Mouse (Mus musculus) megakaryocyte, adult 5-6 weeks (primary cell): ENCODE results near the gene Cuta. TPM values are rescaled to one million over a fixed set of nuclear protein-coding genes. Genes with fewer than 3 reads are reported as not detected.
A peak's percentile ranks its signal among the peaks of the same experiment; 100 is the strongest.
"Not testable (repeated sequence)": the region's sequence is repeated elsewhere in the genome, so short reads cannot be mapped to it uniquely, and the experiment has no call there.

ENCODE experiments used
- ATAC-seq: 2 replicates; pipeline ENCODE4 v1.8.0; 2016; ENCODE audit warnings: mild to moderate bottlenecking, inconsistent platforms; ENCODE audit not compliant: poor library complexity, severe bottlenecking
- total RNA-seq, 2 experiments: library from RNA; stranded (forward) in 1 of 2; stranded (reverse) in 1 of 2; fragments of 153-499, 151-499 nt in 1 of 2; fragments of 221-1000, 200-1000 nt in 1 of 2; gene quantifications; 2 replicates each; pipeline versions ENCODE4 v1.2.3 to v1.2.4; 2015 to 2017

Gene Cuta
- total RNA-seq, 2 experiments from 2014 or later: 73.0 to 155 TPM

DNA sequence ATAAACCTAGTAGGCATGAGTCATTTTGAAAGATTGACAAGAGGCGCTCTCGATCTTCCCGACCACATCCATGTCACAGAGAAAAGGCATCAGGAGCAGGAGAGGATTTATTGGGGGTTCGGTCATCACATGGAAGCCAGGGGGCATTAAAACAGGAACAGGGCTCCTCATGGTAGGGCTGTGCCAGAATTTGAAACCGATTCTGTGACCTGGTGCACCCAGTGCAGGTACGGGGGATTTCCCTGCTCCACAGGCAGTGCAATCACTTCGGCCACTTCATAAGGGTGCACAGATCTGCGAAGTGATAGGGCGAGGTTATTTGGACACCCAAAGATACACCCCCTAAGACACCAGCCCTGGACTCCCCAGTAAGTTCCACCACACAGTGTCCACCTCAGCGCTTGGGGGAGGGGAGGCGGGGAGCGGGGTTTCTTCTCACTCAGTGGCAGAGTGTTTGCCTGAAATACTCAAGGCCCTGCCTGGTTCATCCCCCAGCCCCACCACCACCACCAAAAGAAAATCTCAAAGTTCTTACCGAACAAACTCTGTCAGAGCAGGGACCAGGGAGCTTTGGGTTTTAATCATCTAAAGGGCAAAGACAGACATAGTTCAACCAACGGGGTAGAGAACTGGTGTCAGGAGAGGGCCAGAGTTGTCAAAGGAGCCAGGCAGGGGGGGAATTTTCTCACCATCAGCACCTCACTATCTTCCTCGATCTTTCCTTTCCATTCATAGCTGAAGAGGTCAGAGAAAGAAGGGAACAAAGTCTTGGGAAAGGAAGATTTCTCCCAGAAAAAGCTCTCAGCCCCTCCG, 1.3 kb downstream of the Cuta start:
- ATAC-seq: no peak

DNA sequence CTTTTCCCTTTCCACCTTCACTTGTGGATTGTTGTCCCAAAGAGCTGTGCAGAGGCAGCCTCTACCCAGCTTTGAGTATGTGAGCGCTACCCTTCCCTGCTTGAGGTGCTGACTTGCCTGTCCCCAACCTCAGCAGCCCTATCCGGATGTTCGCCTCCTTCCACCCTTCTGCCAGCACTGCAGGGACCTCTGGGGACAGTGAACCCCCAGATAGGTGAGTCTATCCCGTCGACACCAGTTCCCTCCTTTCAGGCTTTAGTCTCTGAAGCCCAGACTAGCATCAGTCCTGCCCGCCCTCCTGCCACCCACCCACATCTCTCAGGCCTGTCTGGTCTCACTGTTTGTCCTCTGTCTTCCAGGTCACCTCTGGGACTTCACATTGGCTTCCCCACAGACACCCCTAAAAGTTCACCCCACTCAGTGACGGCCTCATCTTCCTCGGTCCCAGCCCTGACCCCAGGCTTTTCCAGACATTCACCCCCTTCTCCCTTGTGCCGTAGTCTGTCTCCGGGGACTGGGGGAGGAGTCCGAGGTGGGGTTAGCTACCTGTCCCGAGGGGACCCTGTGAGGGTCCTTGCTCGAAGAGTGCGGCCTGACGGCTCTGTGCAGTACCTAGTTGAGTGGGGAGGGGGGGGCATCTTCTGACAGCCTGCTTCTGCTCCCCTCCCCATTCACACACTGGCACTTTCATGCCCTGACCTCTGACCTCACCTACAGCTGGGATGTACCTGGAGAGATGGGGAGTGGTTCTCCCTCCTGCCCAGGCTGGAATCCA, 2.3 kb downstream of the Cuta start:
- ATAC-seq: no peak

DNA sequence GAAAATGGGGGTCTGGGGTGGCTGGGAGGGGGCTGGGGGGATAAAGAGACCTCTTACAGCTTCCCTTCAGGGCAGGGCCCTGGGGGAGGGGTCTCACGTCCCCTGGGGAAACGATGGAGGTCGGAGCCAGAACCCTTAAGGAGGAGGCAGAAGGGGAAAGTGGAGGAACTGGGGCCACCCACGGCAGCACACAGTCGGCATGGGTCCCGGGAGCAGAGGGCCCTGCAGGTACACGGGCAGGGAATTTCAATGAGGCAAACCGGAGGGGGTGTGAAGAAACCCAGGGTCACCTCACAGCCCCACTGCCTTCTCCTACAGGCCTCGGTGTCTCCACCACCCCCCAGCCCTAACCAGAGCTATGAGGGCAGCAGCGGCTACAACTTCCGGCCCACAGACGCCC, 2.9 kb downstream of the Cuta start:
- no peak for ATAC-seq

DNA sequence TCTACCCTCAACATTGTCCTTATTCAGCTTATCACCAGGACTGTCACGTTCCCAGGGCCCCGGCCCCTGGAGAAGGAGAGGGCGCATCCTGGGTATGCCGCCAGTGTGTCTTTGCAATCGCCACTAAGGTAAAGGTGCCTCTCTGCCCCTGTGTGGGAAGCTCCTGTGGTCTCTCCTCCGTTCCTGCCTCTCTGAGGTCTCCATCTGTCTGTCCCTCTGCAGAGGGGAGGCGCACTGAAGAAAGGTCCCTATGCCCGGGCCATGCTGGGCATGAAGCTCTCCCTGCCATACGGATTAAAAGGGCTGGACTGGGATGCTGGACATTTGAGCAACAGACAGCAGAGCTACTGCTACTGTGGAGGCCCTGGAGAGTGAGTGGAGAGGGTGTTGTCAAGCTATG, 4.3 kb downstream of the Cuta start:
- no peak for ATAC-seq

DNA sequence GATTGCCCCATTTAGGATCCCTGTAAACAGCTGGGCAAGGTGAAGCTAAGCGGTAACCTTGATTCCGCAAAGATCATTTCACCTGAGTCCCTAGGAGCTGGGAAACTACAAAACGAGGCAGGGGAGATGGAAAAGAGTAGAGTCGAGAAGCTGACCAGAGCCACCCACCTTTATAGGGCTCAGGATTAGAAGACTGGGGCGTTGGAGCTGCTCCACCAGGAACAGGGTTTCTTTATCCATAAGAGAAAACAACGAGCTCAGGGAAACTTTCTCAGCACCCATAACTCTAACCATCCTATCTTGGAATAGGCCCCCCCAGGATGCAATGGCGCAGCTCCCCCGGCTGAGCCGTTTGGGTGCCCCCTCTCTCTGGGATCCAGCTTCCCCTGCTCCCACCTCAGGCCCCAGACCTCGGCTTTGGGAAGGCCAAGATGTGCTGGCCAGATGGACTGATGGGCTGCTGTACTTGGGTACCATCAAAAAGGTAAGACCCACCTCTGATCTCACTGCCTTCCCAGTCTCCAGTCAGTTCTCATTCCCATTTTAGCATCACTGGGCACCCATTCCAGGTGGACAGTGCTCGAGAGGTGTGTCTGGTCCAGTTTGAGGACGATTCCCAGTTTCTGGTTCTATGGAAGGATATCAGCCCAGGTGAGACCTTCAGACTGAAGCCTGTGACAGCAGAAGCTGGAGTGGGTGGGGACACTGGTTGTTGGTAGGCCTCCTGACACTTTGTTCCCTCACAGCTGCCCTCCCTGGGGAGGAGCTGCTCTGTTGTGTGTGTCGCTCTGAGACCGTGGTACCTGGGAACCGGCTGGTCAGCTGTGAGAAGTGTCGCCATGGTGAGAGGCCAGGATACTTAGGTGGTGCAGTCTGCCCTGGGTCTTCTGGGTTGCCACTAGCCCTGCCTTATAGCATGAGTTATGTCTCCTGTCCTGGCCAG, 5.2 kb downstream of the Cuta start:
- no peak for ATAC-seq

DNA sequence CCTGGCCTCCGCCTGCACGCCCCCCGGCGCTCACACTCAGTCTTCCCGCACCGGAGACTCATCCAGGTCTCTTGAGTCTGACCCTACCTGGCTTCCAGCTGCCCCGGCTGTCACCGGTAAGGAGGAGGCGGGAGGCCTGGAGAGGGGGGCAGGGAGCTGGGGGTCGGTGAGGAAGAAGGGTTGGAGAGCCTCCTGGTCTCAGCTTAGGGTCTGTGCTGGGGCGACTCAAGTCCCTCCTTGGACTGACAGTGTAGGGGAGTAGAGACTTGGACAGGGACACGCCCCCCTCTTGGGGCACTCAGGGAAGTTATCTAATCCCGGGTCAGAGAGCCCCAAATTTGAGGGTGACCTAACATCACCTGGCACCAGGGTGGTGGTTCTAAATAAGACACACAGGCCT, 6.0 kb downstream of the Cuta start:
- ATAC-seq: peak; percentile 14; the same call in 1 of the 2 replicates

DNA sequence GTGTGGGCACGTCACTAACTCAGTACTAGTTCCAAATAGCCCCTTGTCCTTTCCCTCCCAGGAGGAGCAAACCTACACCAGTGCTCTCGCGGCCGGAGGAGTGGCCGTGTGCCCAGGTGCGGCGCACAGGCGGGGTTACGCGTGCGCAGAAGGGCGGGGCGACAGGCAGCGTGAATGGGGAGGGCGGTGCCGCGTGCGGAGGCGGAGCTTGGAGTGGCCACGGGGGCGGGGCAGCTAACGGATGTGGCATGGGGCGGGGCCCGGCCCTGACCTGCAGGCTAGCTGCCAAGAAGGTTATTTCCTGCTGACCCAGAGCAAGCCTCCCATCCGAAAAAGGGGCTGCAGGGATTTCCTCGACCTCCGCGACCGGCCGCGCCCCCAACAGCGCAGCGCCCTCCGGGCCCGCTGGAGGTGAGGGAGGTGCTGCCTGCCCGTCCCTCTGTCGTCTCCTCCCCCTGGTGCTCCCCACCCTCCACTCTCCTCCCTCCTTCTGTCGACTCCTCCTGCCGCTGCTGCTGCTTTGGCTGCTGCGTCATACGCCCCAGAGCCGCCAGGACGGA, 6.5 kb downstream of the Cuta start, which contains the start of gene Phf1:
Phf1 (plus strand) TSS at position 214 of the 560 bp plus-strand sequence.
- peak; percentile 98 for ATAC-seq

DNA sequence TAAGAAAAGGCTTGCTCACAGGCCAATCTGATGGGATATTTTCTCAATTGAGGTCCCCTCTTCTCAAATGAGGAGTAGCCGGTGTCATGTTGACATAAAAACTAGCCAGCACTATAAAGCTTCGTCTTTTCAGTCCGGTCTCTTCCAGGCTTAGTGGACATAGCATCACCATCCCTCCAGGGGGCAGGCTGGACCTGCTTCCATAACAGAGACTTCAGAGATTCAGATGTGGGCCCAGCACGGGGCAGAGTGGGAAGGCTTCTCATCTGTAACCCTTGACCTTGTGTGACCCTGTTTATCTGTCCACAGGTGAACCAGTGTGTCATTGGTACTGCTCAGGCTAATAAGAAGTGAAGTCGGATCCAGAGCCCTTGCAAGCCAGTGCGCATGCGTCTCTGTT, 7.6 kb downstream of the Cuta start:
- peak; percentile 36 for ATAC-seq

DNA sequence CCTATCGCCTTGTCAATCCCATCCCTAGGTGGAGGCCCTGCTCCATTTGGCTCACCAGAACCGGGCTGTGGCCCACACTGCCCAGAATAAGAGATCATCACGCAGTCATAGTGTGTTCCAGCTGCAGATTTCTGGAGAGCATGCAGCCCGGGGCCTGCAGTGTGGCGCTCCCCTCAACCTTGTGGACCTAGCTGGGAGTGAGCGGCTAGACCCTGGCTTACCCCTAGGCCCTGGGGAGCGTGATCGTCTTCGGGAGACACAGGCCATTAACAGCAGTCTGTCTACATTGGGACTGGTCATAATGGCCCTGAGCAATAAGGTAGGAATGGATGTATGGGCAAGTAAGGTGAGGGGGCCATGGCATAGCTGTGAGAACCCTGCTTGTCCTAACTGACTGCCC, 14.0 kb downstream of the Cuta start:
- not testable (repeated sequence) for ATAC-seq

DNA sequence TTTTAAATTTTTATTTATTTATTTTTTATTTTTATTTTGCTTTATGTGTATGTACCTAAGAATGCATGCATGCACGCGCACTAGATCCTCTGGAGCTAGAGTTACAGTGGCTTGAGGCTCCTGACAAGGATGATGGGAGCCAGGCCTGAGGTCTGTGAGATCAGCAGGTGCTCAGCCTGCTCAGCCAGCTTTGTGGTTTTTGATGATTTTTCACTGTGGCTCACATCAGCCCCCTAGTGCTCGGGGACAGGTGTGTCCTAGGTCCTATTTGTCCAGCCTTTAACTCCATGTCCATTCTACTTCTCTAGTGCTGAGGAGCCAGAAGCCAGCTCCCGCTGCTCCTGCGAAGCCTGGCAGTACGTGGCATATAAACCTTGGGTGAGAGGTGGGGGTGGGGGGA, 17.0 kb downstream of the Cuta start:
- not testable (repeated sequence) for ATAC-seq

DNA sequence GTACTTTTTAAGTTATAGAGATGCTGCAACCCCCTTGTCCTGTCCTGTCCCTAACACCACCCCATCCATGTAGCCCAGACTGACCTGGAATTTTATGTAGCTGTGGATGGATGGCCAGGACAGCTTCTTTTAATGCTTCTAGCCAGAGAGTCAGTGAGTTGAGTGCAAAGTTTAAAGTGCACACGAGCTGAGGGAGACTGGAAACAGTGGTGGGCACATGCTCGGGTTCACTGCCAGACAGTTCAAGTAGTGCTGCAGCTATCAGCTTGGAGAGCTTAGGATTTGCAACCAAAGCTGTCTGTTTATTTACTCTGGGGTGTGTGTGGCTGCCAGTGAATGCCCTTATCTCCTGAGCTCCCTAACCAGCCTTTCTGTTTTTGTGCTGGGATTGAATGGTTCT, 19.9 kb downstream of the Cuta start:
- not testable (repeated sequence) for ATAC-seq

DNA sequence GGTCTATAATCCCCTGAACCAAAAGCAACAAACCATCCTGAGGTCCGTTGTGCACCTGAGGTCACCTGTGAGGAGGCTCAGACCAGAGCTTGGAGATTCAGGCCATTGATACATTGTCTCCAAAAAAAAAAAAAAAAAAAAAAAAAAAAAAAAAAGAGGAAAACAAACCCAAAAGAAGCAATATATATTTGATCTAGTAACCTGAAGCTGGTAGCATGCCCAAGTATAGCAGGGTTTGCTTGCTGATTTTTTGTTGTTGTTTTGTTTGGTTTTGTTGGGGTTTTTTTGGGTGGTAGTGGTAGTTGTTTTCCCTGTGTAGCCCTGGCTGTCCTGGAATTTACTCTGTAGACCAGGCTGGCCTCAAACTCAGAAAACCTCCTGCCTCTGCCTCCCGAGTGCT, 21.0 kb downstream of the Cuta start:
- ATAC-seq: no peak

DNA sequence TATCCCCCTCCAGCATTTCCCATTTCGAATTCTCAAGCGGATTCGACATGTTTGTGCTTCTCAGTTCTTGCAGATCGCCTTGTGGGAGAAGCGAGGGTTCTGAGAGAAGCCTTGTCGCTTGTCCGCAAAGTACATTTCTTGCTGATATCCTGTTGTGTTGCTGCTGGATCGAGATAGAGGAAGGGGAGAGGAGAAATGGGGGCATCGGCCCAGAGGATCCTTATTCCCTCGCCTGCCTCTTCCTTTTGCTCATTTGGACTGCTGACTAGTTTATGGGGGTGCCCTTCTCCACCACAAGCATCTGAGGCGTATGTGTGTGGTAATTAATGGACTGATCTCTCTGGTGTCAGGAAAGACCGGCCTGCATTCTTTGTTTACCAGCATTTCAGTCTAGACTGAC, 21.8 kb downstream of the Cuta start:
- not testable (repeated sequence) for ATAC-seq

DNA sequence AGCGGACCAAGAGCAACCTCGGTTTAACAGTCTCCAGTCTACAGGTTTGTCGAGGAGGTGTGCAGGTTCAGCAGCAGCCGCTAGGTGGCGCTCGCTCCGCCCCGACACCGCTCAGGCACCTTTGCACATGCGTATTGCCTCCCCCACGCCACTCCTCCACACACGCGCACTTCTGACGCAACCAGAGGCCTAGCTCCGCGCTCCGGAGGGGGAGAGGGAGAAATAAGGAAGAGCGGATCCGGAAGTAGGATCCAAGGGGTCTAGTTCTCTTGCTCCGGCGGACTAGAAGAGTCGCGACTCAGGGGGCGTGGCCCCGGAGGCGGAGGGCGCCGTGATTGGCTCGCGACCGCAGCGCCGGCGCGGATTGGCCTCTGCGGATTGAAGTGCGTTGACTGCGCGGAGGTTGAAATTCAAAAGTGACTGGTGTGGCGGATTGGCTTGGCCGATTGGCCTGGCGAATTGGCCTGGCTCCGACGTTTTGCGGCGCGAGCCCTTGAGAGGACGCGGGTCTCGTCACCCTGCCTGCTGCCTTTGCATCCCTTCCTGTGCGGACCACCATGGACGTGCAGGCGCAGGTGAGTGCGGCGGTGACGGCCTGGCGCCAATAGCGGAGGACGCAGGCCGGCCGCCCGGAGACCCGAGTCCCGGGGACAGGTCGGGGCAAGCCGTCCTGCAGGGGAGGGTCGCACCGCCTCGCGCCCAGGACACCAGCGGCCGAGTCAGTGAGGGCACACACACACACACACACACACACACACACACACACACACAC, 22.5 kb downstream of the Cuta start, which contains the start of gene Kifc5b:
Kifc5b (plus strand) TSS at position 381 of the 772 bp plus-strand sequence.
- ATAC-seq: peak; percentile 99

DNA sequence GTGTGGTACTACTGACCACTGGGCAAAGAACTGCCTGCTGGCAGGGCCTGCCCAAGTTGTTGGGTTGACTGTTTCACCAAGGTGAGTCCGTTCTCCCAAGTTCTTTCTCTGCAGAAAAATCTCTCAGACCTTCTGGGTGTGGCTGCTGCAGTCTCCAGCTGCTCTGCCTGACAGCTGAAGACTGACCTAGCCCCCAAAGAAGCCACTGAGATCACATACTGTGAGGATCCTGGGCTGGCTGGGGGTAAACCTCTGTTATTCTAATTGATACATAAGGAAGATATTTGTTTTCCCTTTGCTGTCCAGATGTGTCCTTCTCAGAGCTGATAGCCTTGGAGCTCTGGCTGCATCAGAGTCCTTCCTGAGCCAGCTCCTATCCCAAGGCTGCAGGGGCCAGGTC, 24.1 kb downstream of the Cuta start:
- ATAC-seq: no peak

DNA sequence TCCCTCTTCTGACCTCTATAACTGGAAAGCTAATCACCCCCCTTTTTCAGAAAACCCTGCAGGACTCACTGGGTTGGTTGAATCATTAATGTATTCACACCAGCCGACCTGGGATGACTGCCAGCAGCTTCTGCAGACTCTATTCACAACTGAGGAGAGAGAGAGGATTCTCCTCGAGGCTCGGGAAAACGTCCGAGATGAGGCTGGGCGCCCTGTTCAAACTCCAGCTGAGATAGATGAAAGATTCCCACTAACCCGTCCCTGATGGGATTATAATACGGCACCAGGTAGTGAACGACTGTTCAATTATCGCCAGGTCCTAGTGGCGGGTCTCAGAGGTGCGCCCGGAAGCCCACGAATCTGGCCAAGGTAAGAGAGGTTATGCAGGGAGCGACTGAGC, 31.9 kb downstream of the Cuta start:
- not testable (repeated sequence) for ATAC-seq

DNA sequence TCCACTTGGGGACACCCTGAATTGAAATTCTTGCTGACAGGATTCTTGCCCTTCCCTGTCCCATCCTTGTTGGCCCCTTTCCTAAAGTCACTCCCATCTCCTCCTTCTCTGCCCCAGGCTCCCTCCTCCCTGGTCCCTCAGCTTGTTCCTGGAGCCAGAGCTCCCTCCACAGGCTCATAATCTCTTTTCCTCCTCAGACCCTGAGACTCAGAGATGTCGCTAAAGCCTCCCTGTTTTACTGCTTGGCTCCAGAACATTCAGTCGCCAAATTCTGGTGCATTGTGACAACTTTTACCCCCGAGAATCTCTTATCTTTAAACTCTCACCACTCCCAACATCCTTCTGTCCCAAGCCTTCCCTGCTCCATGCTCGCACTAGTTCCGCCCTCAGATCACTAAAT, 35.0 kb downstream of the Cuta start:
- no peak for ATAC-seq

DNA sequence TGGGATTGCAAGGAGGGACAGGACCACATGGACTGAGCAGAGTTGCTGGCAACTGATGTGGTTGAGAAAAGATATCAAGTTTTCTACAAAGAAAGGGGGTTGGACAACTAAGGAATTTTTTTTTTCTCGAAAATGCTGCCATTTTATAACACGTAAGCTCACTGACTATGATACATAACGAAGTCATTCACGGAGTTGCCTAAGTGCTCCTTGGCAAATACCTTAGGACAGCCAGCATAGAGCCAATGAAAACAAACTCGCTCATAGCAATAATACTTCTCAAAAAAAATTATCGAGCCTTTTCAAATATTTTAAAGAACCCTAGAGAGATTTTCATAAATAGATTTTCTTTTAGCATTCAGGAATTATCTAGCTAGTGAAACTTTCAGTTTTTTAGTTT, 38.5 kb downstream of the Cuta start:
- ATAC-seq: no peak

DNA sequence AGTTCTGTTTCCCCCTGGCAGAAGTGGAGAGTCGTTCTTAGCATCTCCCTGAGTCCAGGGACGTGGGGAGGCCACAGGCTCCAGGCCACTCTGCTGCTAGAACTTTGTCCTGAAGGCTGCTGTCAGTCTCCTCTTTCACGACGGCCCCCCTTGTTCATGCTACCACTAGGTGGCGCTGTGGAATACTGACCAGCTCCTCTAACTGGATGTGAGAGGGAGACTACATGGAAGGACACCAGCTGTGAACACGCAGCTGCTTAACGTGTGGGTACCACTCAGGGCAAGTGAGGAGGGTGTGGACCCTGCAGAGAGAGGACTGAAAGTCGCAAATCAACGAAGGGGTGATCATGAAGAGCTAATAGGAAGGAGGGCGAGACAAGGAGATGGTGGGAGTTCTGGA, 43.8 kb downstream of the Cuta start:
- ATAC-seq: peak; percentile 64

DNA sequence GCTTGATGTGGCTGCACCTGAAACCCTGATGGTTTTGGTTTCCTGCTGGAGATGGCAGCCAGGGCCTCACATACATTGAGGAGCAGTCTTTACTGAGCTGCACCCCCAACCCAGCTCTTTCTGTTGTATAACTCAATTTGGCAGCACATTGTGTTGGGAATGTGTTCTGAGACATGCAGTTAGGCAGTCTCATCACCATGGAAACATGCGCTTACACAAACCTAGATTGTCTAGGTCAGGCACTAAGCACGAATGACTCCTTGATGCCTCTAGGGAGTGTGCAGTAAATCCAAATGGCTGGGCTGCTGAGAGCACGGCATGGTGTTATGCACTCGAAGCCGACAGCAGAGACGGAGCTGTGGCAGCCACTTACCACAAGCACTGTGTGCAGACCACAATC, 45.0 kb downstream of the Cuta start:
- no peak for ATAC-seq
